Mouse (Mus musculus): ENCODE measurements around the gene Pdk4.

GRCm38 (mm10) chr6:5509303-5509702 is 13.2 kb upstream of the Pdk4 start:
- TF ChIP-seq CTCF (conservative IDR thresholded peaks at IDR 0.05; ENCODE audit: low read length), result no peak
- TF ChIP-seq POU5F1 (IDR thresholded peaks at IDR 0.05; ENCODE audit: borderline replicate concordance, low read length), result no peak
